Mouse (Mus musculus) adrenal gland, adult 18-20 months (tissue): ENCODE data around the gene Akna. TPM values are rescaled to one million over a fixed set of nuclear protein-coding genes. Genes with fewer than 3 reads are reported as not detected.

Experiments
- DNase-seq, 2 experiments: peaks; one replicate each; pipeline ENCODE4 v3.0.0; 2021 to 2022; ENCODE audit warnings: low spot score in 2 of 2
- total RNA-seq, 2 experiments: library from RNA; stranded (reverse); gene quantifications; 1 replicate in 1 of 2; 2 replicates in 1 of 2; pipeline ENCODE4 v1.2.3; 2021

Akna gene
- total RNA-seq, 2 experiments from 2014 or later: 4.0 to 6.9 TPM

DNA sequence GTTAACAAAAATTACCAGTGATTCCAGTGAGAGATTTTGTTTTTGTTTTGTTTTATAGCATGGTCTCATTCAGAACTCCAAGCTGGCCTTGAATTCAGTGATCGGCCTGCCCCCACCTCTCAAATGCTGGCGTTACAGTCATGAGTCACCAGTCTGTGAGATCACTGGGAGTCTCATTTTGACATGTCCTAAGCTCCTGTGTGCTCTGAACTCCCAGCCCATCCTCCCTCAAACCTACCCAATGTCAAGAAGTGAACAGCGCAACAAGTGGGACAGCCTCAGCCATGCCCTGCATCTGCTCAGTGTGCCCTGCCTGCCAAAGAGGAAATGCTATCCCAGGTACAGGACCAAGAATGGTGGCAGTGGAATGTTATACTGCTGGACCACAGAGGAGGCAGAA, 17.9 kb downstream of the Akna start:
- DNase-seq: no peak

DNA sequence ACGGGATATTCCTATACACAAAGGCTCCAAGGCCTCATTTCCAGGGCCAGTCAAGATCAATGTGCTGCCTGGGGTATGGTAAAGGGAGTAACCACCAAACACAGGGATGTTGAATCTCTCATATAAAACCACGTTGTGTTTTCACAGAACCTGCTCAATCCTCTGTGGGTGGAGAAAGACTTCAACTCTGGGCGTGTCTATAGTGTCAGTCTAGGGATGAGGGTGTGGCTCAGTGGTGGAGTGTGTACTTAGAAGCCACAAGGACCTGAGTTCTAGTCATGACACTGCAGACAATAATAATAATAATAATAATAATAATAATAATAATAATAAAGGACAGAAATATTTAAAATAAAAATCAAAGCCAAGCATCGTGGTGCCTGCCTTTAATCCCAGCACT, 18.9 kb downstream of the Akna start:
- DNase-seq: no peak

DNA sequence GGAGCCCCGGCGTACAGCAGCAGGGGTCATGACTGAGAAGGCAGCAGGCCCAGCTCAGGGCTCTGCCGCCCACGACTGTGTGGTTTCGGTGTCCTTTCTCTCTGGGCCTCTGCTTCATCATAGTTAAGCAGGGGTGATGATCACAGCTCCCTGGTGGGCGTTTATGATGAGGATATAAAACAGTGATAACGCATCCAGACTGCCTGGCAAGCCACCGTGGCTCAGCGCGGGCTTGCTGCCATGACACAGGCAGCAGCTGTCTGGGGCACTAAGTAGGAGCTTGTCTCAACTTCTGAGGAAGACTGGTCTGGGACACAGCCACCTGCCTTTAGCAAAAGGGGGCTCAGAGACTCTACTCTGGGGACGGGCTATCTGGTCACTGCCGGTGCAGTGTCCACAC, 19.7 kb downstream of the Akna start:
- DNase-seq: no peak

DNA sequence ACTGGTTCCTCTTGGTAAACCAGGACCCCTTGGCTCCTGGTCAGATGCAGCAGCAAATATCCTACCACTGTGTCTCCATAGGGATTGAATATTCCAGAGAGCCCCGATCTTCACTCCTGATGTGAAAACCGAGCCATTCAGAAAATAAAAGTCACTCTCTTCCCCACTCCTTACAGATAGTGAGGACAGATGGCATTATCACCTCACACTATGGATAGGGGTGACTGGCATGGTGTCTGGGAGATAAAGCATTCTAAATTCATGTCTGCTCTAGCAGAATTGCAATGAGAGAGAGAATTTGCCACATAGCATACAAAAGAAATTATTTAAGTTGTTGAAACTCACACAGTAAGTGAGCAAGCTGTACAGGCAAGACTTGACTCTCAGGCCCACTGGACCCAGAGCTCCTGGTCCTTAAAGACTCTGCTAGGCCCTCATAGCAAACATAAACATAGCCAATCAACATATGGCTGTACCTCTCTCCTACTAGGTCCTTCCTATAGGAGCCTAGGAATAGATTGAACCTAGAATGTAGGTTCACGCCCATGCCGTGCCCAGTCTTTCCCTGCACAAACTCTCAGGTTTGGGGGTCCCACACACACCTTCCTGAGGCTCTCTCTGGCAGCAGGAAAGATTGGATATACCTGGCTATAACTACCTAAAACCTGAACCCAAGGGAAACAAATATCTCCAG, 20.3 kb downstream of the Akna start:
- DNase-seq: no peak

DNA sequence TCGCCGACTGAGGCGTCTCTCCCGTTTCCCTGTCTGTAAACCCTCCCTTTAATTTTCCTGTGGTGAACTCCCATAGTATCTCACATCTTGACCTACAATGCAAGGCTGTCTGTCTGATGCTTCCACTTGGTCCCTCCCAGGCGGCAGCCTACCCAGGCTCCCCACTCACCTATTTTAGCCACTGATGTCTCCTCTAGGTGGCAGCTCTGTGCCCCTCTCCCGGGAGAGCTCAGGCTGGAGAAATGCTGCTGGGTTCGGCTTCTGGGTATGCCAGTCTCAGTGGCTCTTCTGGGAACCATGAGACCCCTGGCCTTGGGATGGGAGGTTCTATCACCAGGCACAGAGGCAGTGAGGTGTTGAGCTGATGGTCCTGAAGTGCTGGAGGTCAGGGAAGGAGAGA, 25.7 kb downstream of the Akna start:
- DNase-seq: no peak

DNA sequence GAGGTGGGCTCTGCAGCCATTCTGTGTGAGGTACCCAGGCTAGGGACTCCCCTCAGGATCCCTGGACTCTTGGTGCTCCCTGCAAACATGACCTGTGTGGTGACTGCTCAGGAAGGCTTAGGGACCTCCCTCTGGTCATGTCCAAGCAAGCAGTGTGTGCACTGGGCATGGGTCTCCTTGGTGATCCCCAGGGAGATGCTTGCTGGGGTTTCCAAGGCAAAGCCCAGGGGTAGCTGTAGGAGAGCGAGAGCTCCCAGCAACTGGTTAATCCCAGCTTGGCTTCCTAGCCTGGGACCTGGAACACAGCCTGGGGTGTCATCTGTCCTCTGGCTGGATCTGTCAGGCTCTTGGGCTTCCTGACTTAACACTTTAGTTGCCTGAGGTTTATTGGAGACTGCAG, 27.8 kb downstream of the Akna start:
- DNase-seq: no peak

DNA sequence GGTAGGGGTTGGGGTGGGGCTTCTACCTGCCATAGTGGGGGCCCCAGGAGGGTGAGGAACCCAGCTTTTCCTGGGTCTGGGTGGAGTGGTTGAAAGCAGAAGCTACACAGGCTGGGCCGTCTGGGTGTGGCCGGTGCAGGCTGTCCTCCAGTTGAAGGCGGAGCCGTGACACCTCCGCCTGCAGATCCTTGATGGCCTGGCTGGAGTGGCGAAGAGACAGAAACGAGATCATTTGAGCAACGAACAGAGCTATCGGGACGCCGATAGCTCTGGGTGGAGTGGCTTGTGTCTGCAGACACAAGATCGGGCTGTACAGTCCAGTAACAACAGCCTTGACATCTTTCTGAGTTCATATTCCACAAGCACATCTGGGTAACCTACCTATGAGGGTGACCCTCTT, 28.8 kb downstream of the Akna start:
- DNase-seq: no peak

DNA sequence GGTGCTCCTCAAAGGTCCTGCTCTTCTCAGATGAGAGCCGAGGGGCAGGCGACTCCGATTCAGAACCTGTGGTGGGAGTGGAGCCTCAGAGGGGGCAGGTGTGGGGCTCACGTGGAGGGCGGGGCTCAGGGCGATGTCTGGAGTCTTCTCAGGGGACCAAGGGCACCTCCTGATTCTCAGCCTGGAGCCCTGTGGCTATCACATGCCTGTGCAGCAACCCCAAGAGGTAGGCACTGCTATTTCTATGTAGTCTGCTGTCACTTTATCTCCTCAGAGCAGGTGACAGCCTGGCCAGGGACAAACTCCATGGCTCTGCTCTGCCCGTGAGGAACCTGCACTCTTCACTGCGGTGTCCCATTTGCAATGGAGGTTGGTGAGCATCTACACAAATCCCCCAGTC, 29.8 kb downstream of the Akna start:
- DNase-seq: no peak

DNA sequence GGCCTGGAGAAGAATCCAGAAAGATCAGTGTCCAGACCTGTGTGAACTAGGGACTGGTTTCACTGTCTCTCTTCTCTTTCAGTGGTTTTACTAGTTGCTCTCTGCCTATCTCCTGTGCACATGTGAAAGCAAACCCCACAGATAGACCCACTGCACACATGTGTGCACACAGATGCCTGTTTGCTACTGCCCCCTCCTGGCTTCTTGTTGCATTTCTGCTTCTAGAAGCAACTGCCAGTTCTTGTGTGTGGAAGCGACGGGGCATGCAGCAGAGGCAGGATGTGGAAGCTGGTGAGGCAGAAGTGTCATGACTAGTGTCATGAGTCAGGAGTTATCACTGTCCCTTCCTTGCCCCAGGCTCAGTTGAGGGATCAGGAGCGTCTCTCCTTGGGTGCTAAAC, 31.3 kb downstream of the Akna start:
- DNase-seq: peak in 1 of 2 experiments; percentile 21

DNA sequence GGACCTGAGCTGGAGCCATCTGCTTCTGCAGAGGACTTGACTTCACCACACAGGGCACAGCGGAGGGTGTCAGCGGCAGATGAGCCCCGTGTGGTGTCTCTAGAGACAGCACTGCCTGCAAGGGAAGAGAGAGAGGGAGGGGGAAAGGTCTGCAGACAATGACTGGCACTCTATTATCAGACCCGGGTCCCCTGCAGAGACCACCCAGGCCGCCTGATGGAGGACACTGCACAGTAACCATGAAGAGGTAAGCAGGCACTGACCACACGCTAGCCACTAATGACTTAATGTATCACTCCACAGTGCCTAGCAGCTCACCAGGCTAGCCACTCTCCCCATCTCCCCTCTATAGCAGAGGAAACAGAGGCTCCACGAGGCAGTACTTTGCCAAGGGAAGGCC, 32.3 kb downstream of the Akna start:
- DNase-seq: no peak

DNA sequence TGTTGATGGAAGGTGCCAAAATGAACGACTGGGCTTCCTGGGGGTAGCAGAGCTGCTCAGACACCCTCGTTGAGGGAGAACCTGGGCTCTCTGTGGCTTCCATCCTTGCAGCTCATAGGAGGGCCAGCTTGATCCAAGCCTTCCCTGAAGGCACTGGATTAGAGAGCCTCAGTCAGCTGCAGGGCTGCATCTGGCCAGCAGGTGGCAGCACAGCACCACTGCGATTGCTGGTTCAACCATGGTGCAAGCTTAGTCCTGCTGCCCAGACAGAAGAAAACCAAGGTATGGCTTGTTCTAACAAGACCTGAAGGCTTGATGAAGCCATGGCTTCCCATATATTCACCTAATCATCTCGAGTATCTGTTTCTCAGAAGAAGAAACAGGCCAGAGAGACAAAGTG, 34.6 kb downstream of the Akna start:
- DNase-seq: peak; percentile 94

DNA sequence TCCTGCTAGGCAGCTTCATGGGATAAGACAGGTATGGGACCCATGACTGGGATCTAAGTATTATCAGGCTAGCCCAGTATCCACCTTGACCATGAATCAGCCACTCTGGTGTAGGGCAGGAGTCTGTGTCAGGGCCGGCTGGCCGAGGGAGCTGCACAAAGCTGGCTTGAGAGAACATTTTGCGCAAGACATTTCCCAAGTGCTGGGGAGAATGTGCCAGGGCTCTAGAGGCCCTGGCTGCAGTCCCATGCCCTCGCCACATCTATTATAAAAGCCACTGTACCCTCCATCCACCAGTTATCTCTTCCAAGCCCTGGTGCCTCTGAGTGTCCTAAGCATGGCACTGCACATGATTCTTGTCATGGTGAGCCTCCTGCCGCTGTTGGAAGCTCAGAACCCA, 41.0 kb downstream of the Akna start, which contains the start of gene Orm2:
Gene Orm2 (plus strand): TSS at position 300 of the 400 bp plus-strand sequence.
- peak in 1 of 2 experiments; percentile 15 for DNase-seq

DNA sequence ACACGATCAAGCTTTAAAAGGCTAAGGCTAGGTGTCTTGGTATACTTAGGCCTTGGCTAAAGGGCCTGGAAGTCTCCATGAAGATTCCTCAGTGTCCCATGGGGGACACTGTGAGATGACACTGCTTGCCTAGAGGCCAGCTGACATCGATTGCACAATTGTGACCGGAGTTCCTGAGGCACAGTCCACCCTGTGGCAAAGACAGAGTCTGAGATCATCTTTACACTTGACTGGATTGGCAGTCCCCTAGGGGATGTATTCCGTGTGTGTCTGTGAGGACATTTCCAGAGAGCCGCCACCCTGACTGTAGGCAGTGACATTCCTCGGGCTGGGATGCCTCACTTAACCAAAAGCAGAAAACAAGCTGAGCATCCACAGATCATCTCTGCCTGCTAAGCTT, 43.3 kb downstream of the Akna start:
- DNase-seq: no peak

DNA sequence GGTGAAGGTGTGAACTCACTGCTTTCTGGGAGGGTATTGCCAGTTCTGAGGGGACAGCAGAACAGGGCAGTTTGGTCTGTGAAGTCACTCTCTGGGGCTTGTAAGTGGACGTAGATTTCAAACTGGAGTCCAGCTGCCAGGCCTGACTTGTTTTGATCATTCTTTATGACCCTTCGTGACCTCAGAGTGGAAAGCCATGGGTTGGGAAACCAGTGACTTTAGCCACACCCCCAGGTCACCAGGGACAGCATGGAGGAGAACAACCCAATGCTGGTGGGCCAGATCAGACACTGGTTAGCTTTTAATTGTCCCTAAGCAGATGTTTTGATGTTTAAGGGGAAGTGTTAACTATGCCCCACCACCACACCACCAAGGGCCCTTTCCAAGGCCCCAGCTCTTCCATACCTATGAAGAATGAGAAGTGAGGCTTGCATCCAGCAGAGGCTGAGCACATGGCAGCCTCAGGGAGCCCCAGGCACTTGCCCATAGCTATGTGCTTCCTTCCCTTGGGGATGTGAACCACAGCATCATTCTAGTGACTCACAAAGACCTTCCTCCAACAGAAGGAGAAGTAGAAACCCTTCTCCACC, 46.1 kb downstream of the Akna start:
- DNase-seq: no peak

DNA sequence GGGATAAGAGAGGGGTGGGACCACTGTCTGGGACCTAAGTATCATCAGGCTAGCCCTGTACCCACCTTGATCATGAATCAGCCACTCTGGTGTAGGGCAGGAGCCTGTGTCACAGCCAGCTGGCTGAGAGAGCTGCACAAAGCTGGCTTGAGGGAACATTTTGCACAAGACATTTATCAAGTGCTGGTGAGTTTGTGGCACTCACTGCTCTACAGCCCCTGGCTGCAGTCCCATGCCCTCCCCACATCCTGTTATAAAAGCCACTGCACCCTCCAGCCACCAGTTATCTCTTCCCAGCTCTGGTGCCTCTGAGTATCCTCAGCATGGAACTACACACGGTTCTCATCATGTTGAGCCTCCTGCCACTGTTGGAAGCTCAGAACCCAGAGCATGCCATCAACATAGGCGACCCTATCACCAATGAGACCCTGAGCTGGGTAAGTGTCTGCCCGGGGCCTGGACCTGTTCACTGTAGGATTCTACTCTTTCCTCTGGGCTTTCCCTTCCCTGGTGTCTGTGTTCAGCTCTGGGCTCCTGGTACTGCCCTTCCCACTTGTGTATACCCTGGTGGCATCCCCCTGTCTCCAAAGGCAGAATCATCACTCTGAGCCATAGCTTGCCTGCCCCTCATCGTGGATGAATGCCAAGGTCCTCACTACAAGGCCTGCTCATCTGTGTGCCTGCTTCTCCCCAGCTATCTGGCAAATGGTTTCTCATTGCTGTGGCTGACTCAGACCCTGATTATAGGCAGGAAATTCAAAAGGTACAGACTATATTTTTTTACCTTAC, 47.1 kb downstream of the Akna start, which contains the start of gene Orm3:
Gene Orm3 (plus strand): TSS at position 286 of the 789 bp plus-strand sequence.
- DNase-seq: peak in 1 of 2 experiments; percentile 16

DNA sequence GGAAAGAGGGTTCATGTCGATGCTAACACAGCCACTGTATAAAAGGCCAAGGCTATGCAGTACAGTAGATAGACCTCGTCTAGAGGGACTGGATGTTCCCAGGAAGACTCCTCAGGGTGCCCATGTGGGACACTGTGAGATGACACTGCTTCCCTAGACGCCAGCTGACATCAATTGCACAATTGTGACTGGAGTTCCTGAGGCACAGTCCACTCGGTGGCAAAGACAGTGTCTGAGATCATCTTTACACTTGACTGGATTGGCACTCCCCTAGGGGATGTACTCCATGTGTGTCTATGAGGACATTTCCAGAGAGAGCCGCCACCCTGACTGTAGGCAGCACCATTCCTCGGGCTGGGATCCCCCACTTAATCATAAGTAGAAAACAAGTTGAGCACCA, 54.6 kb downstream of the Akna start:
- no peak for DNase-seq

DNA sequence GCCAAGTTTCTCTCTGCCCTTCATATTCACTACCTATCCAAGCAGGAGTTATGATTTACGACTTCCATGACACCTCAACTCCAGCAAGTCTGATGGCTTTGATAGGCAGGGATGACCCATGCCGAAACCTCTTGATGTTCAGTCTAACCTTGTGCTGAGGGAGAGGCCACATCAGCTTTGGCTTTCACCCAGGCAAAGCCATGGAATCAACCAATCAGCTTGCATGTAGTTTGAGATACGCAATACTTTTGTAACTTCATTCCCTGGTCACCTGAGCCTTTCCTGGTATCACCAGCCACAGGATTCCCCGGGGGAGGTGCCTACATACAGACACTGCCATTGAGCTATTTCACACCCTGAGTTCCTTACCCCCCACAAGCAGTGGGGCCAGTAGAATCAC, 56.5 kb downstream of the Akna start:
- no peak for DNase-seq

DNA sequence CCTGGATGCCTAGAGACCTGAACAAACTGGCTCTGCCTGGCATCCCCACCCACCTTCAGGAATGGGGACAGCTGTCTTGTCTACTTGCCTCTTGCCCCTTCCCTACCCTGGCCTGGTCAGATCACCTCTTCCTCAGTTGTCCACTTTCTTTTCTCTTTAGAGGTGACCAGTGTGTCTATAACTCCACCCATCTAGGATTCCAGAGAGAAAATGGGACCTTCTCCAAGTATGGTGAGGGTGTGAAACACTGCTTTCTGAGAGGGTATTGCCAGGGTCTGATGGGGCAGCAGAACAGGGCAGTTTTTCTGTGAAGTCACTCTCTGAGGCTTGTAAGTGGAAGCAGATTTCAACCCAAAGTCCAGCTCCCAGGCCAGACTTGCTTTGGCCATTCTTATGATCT, 57.9 kb downstream of the Akna start:
- DNase-seq: no peak

DNA sequence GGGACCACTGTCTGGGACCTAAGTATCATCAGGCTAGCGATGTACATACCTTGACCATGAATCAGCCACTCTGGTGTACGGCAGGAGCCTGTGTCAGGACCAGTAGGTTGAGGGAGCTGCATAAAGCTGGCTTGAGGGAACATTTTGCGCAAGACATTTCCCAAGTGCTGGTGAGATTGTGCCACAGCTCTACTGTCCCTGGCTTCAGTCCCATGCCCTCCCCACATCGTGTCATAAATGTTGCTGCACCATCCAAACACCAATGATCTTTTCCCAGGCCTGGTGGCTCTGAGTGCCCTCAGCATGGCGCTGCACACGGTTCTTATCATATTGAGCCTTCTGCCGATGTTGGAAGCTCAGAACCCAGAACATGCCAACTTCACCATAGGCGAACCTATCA, 58.9 kb downstream of the Akna start, which contains the start of gene Orm1:
Gene Orm1 (plus strand): TSS at position 266 of the 400 bp plus-strand sequence.
- peak in 1 of 2 experiments; percentile 21 for DNase-seq

DNA sequence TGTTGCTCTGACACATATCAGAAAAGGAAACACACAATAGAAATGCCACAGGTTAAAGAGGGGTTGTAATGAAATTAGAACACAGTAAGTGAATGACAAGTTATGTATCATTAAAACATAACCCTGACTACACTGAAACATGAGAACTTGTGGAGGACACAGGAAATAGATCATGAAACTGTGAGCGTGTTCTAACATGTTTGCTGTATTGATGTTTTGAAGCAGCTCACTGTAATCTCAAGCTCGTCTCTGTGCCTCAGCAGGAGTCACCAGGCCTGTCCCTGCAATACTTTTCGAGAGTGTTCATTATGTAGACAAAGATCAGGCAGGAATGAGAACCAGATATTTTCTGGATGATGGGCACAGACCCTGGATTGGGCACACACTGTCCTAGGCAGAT, 59.5 kb downstream of the Akna start:
- DNase-seq: no peak

DNA sequence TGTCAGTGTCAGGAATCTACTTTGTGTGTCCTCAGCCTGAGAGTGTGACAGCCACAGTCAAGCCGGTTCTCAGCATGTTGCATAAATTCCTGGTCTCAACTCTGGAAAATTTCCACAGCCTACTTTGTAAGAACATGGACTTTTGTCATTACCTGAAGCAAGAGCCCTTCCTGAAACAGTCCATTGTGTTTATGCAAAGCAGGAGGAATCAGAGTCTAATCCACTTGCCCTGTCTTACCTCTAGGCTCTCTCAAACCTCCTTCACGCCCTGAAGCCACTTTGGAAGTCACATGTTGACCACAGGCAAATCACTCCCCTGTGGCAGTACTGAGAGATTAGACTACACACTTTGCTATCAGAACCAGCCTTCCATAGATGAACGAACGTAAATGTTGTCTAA, 60.7 kb downstream of the Akna start:
- DNase-seq: no peak

DNA sequence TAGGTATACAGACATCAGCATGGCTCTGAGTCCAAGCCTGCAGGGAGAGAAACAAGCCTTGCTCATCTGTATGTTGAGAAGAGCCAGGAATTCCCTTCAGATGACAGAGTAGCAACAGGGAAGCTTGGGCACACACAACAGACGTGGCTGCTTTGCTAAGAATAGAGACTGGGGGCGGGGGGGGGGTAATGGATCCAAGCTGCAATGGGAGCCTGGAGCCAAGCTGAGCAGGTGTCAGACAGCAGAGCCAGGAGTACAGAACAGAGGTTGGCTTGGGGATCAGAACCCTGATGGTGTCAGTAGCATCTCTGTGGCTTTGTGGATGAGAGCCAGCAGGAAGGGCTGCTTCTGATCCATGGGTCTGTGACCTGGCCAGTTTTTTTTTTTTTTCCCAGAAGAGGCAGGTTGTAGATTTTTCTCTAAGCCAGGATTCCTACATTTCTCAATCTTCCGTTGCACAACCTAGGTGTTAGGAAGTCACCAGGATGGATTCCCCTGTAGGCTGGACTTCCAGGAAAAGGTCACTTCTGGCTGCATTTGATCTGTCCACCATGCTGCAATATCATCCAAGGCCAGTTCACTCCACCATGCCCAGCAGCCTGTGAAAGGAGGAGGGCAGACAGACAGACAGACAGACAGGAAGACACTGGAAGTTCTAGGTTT, 64.6 kb downstream of the Akna start:
- no peak for DNase-seq
